Mouse (Mus musculus): Measurements from ENCODE around the gene Hoxa6. TPM values are rescaled to one million over a fixed set of nuclear protein-coding genes. Genes with fewer than 3 reads are reported as not detected.

Hoxa6 gene
- polyA plus RNA-seq, 1 experiment, result 3.7 TPM

- TF ChIP-seq POLR2A (IDR thresholded peaks at IDR 0.05; ENCODE audit: borderline replicate concordance, extremely low read depth, insufficient read depth, insufficient read length, poor library complexity, severe bottlenecking) (no peak), CTCF (IDR thresholded peaks at IDR 0.05; ENCODE audit: borderline replicate concordance, extremely low read depth, insufficient read depth, insufficient read length) (no peak)
- peak; percentile 0 for DNase-seq (ENCODE audit: low read depth)
Measured at GRCm38 (mm10) chr6:52170166-52170897, 38.2 kb downstream of the Hoxa6 start.

GRCm38 (mm10) chr6:52169499-52170165, 38.9 kb downstream of the Hoxa6 start:
- DNase-seq (ENCODE audit: low read depth), result peak; percentile 23
- TF ChIP-seq POLR2A (IDR thresholded peaks at IDR 0.05; ENCODE audit: borderline replicate concordance, extremely low read depth, insufficient read depth, insufficient read length, poor library complexity, severe bottlenecking), result no peak
- TF ChIP-seq CTCF (IDR thresholded peaks at IDR 0.05; ENCODE audit: borderline replicate concordance, extremely low read depth, insufficient read depth, insufficient read length), result no peak

GRCm38 (mm10) chr6:52168191-52169055, 40.1 kb downstream of the Hoxa6 start:
- TF ChIP-seq POLR2A (IDR thresholded peaks at IDR 0.05; ENCODE audit: borderline replicate concordance, extremely low read depth, insufficient read depth, insufficient read length, poor library complexity, severe bottlenecking) (no peak), CTCF (IDR thresholded peaks at IDR 0.05; ENCODE audit: borderline replicate concordance, extremely low read depth, insufficient read depth, insufficient read length) (no peak)
- peak; percentile 78 for DNase-seq (ENCODE audit: low read depth)

- no peak for TF ChIP-seq POLR2A (IDR thresholded peaks at IDR 0.05; ENCODE audit: borderline replicate concordance, extremely low read depth, insufficient read depth, insufficient read length, poor library complexity, severe bottlenecking)
- no peak for TF ChIP-seq CTCF (IDR thresholded peaks at IDR 0.05; ENCODE audit: borderline replicate concordance, extremely low read depth, insufficient read depth, insufficient read length)
- DNase-seq (ENCODE audit: low read depth), result no peak
Measured at GRCm38 (mm10) chr6:52167736-52168161, 40.8 kb downstream of the Hoxa6 start.

GRCm38 (mm10) chr6:52167176-52167575, 41.3 kb downstream of the Hoxa6 start:
- TF ChIP-seq POLR2A (IDR thresholded peaks at IDR 0.05; ENCODE audit: borderline replicate concordance, extremely low read depth, insufficient read depth, insufficient read length, poor library complexity, severe bottlenecking), result no peak
- no peak for TF ChIP-seq CTCF (IDR thresholded peaks at IDR 0.05; ENCODE audit: borderline replicate concordance, extremely low read depth, insufficient read depth, insufficient read length)
- no peak for DNase-seq (ENCODE audit: low read depth)

- DNase-seq (ENCODE audit: low read depth), result peak; percentile 25
Measured at GRCm38 (mm10) chr6:52166431-52167077, 42.0 kb downstream of the Hoxa6 start.

GRCm38 (mm10) chr6:52165441-52166370, 42.8 kb downstream of the Hoxa6 start:
- DNase-seq (ENCODE audit: low read depth), result peak; percentile 30
- no peak for TF ChIP-seq POLR2A (IDR thresholded peaks at IDR 0.05; ENCODE audit: borderline replicate concordance, extremely low read depth, insufficient read depth, insufficient read length, poor library complexity, severe bottlenecking)

More at GRCm38 (mm10) chr6:52166431-52167077, 42.0 kb downstream of the Hoxa6 start:
- TF ChIP-seq POLR2A (IDR thresholded peaks at IDR 0.05; ENCODE audit: borderline replicate concordance, extremely low read depth, insufficient read depth, insufficient read length, poor library complexity, severe bottlenecking) (no peak), CTCF (IDR thresholded peaks at IDR 0.05; ENCODE audit: borderline replicate concordance, extremely low read depth, insufficient read depth, insufficient read length) (no peak)

- DNase-seq (ENCODE audit: low read depth), result peak; percentile 33
- no peak for TF ChIP-seq POLR2A (IDR thresholded peaks at IDR 0.05; ENCODE audit: borderline replicate concordance, extremely low read depth, insufficient read depth, insufficient read length, poor library complexity, severe bottlenecking)
Measured at GRCm38 (mm10) chr6:52164626-52165440, 43.7 kb downstream of the Hoxa6 start, which contains the start of gene Hoxa2. TSS of gene Hoxa2 (minus strand) at chr6:52164831.

- DNase-seq (ENCODE audit: low read depth), result peak; percentile 39
- TF ChIP-seq CTCF (IDR thresholded peaks at IDR 0.05; ENCODE audit: borderline replicate concordance, extremely low read depth, insufficient read depth, insufficient read length), result no peak
- TF ChIP-seq POLR2A (IDR thresholded peaks at IDR 0.05; ENCODE audit: borderline replicate concordance, extremely low read depth, insufficient read depth, insufficient read length, poor library complexity, severe bottlenecking), result no peak
Measured at GRCm38 (mm10) chr6:52164051-52164625, 44.4 kb downstream of the Hoxa6 start.
